Mouse (Mus musculus): ENCODE data around the gene Defb25. TPM values are rescaled to one million over a fixed set of nuclear protein-coding genes. Genes with fewer than 3 reads are reported as not detected.
A peak's percentile ranks its signal among the peaks of the same experiment; 100 is the strongest.

Gene Defb25
- total and polyA plus RNA-seq, 2 experiments from 2014 or later = not detected

- Histone ChIP-seq H3K4me1 (ENCODE audit: insufficient read depth, low read length) (0 out of 2 replicates have a peak, but pooled peaks cover 4% of the 10 kb centered on the region), H3K4me3 (ENCODE audit: low read length) (no peak overlapping the region), H3K27me3 (ENCODE audit: insufficient read depth, low read length) (peaks cover 16% of the 10 kb centered on the region; the same call in 1 of the 2 replicates), H3K36me3 (ENCODE audit: insufficient read depth, low read length) (no peaks in the 10 kb centered on the region), H3K4me2 (ENCODE audit: low read depth, low read length) (no peak overlapping the region), H3K9me3 (ENCODE audit: low read length) (no peaks in the 10 kb centered on the region), H3K27ac (no peak overlapping the region), H3K9ac (replicated peaks; ENCODE audit: low read length) (no peak overlapping the region)
- ATAC-seq (no peak), DNase-seq (ENCODE audit: low spot score) (no peak)
- 43% methylated on average over 17 of the region's 17 CpGs for WGBS
- TF ChIP-seq CTCF (IDR thresholded peaks at IDR 0.05; ENCODE audit: low read depth) = no peak
These were observed 5.2 kb upstream of the Defb25 start for GRCm38 (mm10) chr2:152628066-152628465.

DNA sequence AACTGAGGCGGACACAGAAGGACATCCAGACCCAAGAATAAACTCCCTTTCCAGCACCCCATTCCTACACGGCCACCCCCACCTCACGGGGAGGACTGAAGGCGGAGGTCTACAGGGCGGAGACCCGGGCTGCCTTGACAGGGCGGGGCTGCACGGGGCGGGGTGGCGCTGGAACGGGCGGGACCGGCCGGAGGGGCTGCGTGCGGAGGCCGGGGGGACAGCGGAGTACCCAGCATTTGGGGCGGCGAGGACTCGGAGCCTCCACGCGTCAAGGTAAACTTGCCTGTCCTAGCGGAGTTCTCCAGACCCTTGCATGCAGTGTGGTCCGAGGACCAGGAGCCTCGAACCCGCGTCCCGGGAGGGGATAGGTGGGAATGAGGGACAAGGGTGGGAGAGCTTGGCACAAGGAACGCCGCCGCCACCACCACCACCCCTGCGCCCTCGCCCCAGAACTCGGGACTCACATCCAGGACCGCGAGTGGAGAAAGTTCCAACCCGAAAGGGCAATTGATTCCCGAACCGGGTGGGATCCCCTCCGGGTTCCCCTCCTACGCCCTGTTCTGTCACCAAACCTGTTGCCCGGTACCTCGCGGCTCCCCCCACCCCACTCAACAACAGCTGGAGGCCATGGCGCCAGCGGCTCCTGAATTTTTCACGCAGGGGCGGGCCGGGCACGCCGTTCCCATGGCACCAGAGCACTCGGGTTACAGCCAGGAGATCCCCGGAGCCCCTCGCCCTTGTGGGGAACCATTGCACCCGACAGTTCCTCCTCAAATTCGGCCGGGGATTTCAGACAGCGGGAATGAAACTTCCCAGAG, 4.1 kb upstream of the Defb25 start, which contains the start of gene Rem1:
TSS of gene Rem1 (plus strand) at position 178 of the 818 bp plus-strand sequence.
- Histone ChIP-seq H3K4me2 (ENCODE audit: low read depth, low read length) (peak within 1 kb of the TSS; percentile 67), H3K4me1 (ENCODE audit: insufficient read depth, low read length) (0 out of 2 replicates have a peak, but pooled peaks cover 4% of the 10 kb centered on the region), H3K36me3 (ENCODE audit: insufficient read depth, low read length) (no peaks in the 10 kb centered on the region), H3K9me3 (ENCODE audit: low read length) (no peaks in the 10 kb centered on the region), H3K27me3 (ENCODE audit: insufficient read depth, low read length) (peaks cover 16% of the 10 kb centered on the region; the same call in 1 of the 2 replicates), H3K4me3 (ENCODE audit: low read length) (peak within 1 kb of the TSS; percentile 35), H3K27ac (no peak within 1 kb of the TSS), H3K9ac (replicated peaks; ENCODE audit: low read length) (peak within 1 kb of the TSS; percentile 28; the same call in 1 of the 2 replicates)
- DNase-seq (ENCODE audit: low spot score) = no peak
- no peak for ATAC-seq
- 1% methylated on average over 56 of the region's 59 CpGs for WGBS
- TF ChIP-seq CTCF (IDR thresholded peaks at IDR 0.05; ENCODE audit: low read depth) = no peak

DNA sequence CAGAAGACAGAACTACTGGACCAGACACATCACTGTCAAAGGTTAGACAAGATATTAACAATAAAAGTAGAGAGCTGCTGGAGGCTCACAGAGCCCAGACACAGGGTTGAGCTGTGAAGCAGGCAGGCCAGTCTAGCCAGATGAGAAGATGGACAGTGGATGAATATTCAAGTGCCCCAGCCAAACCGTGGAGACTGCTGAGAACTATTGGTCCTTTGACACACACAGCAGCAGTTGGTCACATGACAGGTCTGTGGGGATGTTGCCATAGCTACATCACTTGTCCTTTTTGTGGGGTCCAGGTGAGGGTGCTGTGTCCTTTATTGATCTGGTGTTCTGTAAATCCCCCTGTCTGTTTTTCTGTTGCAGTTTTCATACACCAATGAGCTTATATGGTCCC, 2.4 kb upstream of the Defb25 start:
- Histone ChIP-seq H3K4me1 (ENCODE audit: insufficient read depth, low read length) (0 out of 2 replicates have a peak, but pooled peaks cover 4% of the 10 kb centered on the region), H3K4me3 (ENCODE audit: low read length) (no peak overlapping the region), H3K27ac (no peak overlapping the region), H3K27me3 (ENCODE audit: insufficient read depth, low read length) (peaks cover 16% of the 10 kb centered on the region; the same call in 1 of the 2 replicates), H3K36me3 (ENCODE audit: insufficient read depth, low read length) (no peaks in the 10 kb centered on the region), H3K9me3 (ENCODE audit: low read length) (no peaks in the 10 kb centered on the region), H3K9ac (replicated peaks; ENCODE audit: low read length) (no peak overlapping the region), H3K4me2 (ENCODE audit: low read depth, low read length) (no peak overlapping the region)
- TF ChIP-seq CTCF (IDR thresholded peaks at IDR 0.05; ENCODE audit: low read depth) = 0 out of 2 replicates have a peak, but pooled peaks have one; percentile 11
- WGBS = 0% methylated on average over 1 of the region's 1 CpGs
- DNase-seq (ENCODE audit: low spot score) = peak; percentile 18
- ATAC-seq = peak; percentile 62

GRCm38 (mm10) chr2:152624566-152624965, 1.7 kb upstream of the Defb25 start:
- 87% methylated on average over 2 of the region's 2 CpGs for WGBS
- no peak for DNase-seq (ENCODE audit: low spot score)
- no peak for ATAC-seq
- no peaks in the 10 kb centered on the region for H3K36me3 ChIP-seq (ENCODE audit: insufficient read depth, low read length)
- no peak overlapping the region for H3K4me3 ChIP-seq (ENCODE audit: low read length)
- H3K4me2 ChIP-seq (ENCODE audit: low read depth, low read length) = no peak overlapping the region
- no peaks in the 10 kb centered on the region for H3K9me3 ChIP-seq (ENCODE audit: low read length)
- H3K9ac ChIP-seq (replicated peaks; ENCODE audit: low read length) = no peak overlapping the region
- H3K27me3 ChIP-seq (ENCODE audit: insufficient read depth, low read length) = peaks cover 16% of the 10 kb centered on the region; the same call in 1 of the 2 replicates
- H3K27ac ChIP-seq = no peak overlapping the region
- TF ChIP-seq CTCF (IDR thresholded peaks at IDR 0.05; ENCODE audit: low read depth) = no peak
- 0 out of 2 replicates have a peak, but pooled peaks cover 4% of the 10 kb centered on the region for H3K4me1 ChIP-seq (ENCODE audit: insufficient read depth, low read length)

GRCm38 (mm10) chr2:152622151-152622550, 702 bp downstream of the Defb25 start:
- TF ChIP-seq CTCF (IDR thresholded peaks at IDR 0.05; ENCODE audit: low read depth) = no peak
- H3K27ac ChIP-seq = no peak overlapping the region
- 91% methylated on average over 13 of the region's 13 CpGs for WGBS
- 0 out of 2 replicates have a peak, but pooled peaks cover 4% of the 10 kb centered on the region for H3K27me3 ChIP-seq (ENCODE audit: insufficient read depth, low read length)
- no peak overlapping the region for H3K9ac ChIP-seq (replicated peaks; ENCODE audit: low read length)
- H3K4me1 ChIP-seq (ENCODE audit: insufficient read depth, low read length) = 0 out of 2 replicates have a peak, but pooled peaks cover 4% of the 10 kb centered on the region
- H3K4me2 ChIP-seq (ENCODE audit: low read depth, low read length) = no peak overlapping the region
- no peak for ATAC-seq
- H3K9me3 ChIP-seq (ENCODE audit: low read length) = no peaks in the 10 kb centered on the region
- no peak overlapping the region for H3K4me3 ChIP-seq (ENCODE audit: low read length)
- no peaks in the 10 kb centered on the region for H3K36me3 ChIP-seq (ENCODE audit: insufficient read depth, low read length)
- no peak for DNase-seq (ENCODE audit: low spot score)

DNA sequence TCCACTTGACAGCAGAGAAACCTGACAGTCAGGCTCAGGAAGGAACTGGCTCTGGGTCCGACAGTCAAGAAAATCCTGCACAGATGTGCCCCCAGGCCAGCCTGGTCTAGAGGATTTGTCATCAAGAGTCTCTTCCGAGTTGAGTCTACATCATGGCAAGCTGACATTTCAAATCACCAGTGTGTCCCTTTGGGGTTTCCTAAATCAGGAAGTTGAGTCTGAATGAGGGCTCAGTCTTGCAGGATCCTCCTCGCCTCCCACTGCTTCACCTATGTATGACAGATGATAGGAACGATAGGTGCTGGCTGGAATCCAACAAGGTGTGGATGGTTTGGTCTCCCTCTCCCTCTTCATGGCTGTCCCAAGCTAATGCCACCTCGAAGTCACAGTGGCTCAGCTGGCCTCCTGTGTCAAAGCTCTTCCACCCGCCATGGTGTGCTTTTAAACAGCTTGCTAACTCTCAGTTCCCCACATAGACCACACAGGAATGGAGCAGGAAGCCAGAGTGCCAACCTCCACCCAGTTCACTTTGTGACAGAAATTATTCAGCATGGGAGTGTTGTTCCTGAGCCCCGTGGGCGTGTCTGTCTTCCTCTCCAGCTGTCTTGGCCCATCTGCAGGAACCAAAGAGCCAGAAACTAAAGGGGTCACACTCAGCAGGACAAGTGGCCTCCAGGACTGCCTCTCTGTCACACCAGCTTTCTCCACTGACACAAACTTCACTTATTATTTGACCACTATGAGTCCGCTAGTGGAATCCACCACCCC, 2.3 kb downstream of the Defb25 start:
- ATAC-seq = no peak
- no peak overlapping the region for H3K4me3 ChIP-seq (ENCODE audit: low read length)
- H3K27ac ChIP-seq = no peak overlapping the region
- no peak overlapping the region for H3K4me2 ChIP-seq (ENCODE audit: low read depth, low read length)
- no peak overlapping the region for H3K9ac ChIP-seq (replicated peaks; ENCODE audit: low read length)
- TF ChIP-seq CTCF (IDR thresholded peaks at IDR 0.05; ENCODE audit: low read depth) = no peak
- no peaks in the 10 kb centered on the region for H3K36me3 ChIP-seq (ENCODE audit: insufficient read depth, low read length)
- no peaks in the 10 kb centered on the region for H3K27me3 ChIP-seq (ENCODE audit: insufficient read depth, low read length)
- no peaks in the 10 kb centered on the region for H3K9me3 ChIP-seq (ENCODE audit: low read length)
- no peaks in the 10 kb centered on the region for H3K4me1 ChIP-seq (ENCODE audit: insufficient read depth, low read length)
- no peak for DNase-seq (ENCODE audit: low spot score)
- 67% methylated on average over 9 of the region's 9 CpGs for WGBS

Measured in hindbrain, postnatal 0 days (tissue).